Mouse (Mus musculus) T-helper 17 cell (primary cell): ENCODE measurements around the gene Nim1k.
"Not testable (repeated sequence)": the region's sequence is repeated elsewhere in the genome, so short reads cannot be mapped to it uniquely, and the experiment has no call there.

Experiments used
- in situ Hi-C, 2 experiments: fragments of 300-600 bp; cut with MboI, MseI; formaldehyde crosslinking; loops; 1 replicate in 1 of 2; 2 replicates in 1 of 2; pipeline ENCODE4 v1.15.1; 2025; ENCODE audit warnings: high pct_unique_total_duplicates in 2 of 2

The Nim1k gene

GRCm38 (mm10) chr13:119695676-119696075 is 60.0 kb downstream of the Nim1k start:
- in situ Hi-C loops = no loop called here

GRCm38 (mm10) chr13:119691958-119692357 is 63.7 kb downstream of the Nim1k start:
- in situ Hi-C loops = loop anchor here (5.0 kb wide), 3 partner anchors 50 to 95 kb away; no protein-coding TSS in a partner anchor

- in situ Hi-C loops = loop anchor here (5.0 kb wide), 3 partner anchors 49 to 96 kb away; no protein-coding TSS in a partner anchor
Measured at GRCm38 (mm10) chr13:119690876-119691620, 64.6 kb downstream of the Nim1k start.

DNA sequence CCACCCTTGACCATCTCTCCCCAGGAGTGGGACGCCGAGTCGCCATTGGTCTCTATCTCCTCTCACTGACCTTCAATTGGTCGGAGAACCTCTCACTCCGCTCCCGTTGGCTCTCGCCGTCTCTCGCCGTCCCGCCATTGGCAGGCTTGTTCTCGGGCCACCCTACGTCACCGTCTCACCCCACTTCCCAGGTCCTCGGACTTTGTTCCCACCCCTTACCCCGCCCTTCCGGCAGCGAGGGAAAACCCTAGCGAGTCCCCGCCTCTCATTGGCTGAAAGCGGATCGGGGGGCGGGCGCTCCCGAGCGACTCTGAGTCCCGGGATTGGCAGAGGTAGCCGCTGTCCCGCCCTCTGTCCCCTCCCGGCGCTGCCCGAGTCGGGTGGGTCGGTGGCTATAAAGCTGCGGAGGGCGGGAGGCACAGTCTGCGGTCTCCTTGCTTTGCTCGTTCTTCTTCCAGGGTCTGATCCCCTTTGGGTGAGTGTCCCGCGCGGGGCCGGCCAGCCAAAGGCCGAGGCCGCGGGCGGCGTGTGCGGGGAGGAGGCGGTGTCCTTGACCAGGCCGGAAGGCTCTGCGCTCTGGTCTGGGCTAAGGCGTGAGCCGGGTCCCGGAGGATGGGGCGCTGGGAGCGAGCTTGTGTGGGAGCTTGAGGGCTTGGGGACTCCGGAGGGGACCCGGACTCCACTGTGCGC is 65.5 kb downstream of the Nim1k start, which contains the start of gene Hmgcs1:
Hmgcs1 (plus strand) TSS at position 341 of the 690 bp plus-strand sequence.
- in situ Hi-C loops = loop anchor here (5.0 kb wide), 3 partner anchors 48 to 97 kb away; no protein-coding TSS in a partner anchor

DNA sequence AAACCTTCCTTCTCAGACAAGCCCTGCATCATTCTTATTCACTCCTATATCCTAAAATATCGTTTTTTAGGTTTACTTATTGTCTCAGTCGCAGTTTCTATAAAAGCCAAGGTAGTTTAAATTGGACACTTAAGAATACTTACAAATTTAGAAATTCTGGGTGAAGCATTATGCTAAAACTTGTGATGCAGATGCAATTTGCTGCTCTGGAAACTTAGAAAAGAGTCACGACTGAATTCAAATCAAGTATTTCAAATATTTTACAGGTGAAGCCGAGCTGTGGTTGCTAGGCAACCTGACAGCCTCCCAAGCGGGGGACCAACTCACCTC is 66.0 kb downstream of the Nim1k start:
- in situ Hi-C loops = loop anchor here (5.0 kb wide), 3 partner anchors 47 to 98 kb away; no protein-coding TSS in a partner anchor

- in situ Hi-C loops = no loop called here
Measured at GRCm38 (mm10) chr13:119684416-119685177, 71.1 kb downstream of the Nim1k start.

DNA sequence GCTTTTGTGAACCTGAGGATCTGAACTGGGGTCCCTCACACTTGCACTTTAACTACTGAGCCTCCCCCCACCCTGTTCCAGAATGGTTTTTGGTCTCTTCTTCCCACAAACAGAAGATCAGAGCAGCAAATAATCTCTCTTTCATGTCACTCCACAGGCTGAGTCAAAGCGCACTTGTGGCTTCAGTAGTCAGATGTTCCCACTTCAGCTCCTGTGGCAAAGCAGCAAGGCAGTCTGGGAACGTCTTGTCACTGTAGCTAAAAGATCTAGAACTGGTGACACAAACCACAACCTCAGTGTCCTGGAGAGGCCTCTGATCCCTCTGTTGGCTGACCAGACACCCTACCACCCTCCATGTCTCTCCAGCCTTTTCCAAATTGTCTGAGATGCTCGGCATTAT is 74.5 kb downstream of the Nim1k start:
- in situ Hi-C loops = no loop called here

DNA sequence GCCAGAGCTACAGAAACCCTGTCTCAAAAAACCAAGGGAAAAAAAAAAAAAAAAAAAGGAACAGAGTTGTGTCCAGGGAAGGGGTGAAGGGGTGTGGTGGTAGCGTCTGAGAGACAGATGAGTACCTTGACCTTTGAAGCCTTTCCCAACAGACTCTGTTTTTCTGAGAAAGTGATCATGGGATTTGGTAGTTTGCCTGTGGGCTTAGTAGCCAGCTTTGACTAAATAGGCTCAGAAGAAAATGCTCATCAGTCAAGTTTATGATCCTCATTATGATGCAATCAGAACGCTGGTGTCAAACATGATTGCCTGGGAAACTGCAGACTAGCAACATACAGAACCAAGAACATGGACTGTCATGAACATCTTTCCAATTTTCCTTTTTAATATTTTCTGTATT is 76.0 kb downstream of the Nim1k start:
- in situ Hi-C loops = loop anchor here in 1 of 2 experiments (5.0 kb wide), 1 partner anchor 33 kb away; no protein-coding TSS in a partner anchor

- in situ Hi-C loops = loop anchor here in 1 of 2 experiments (5.0 kb wide), 1 partner anchor 34 kb away; no protein-coding TSS in a partner anchor
Measured at GRCm38 (mm10) chr13:119678794-119679193, 76.9 kb downstream of the Nim1k start.

DNA sequence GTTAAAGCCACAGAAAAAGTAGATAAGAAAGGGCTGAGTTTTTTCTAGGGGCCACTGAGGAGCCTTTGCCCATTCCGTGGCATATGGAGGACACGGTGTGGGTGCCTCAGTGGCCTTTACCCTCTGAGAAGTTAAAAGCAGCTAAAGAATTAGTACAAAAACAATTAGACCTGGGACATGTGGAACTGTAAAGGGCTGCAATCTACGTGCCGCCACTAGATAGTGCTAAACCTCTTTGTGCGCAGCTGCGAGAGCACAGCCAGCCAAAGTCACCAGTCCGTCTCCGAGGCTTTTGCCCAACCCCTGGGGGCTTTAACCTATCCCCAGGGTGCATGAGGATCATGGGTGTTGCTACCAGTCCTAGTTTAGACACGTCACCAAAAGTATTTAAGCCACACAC is 94.3 kb downstream of the Nim1k start:
- in situ Hi-C loops = not testable (repeated sequence)
